Mouse (Mus musculus): ENCODE measurements around the gene Zbtb48.

The Zbtb48 gene

GRCm38 (mm10) chr4:152032922-152033321 is 5.5 kb upstream of the Zbtb48 start:
- in situ Hi-C loops (cut with MboI, MseI): loop anchor here in 1 of 2 experiments (10.0 kb wide), 1 partner anchor 1658 kb away; no protein-coding TSS in a partner anchor

GRCm38 (mm10) chr4:152029997-152030396 is 2.5 kb upstream of the Zbtb48 start:
- in situ Hi-C loops (cut with MboI, MseI): loop anchor here (5.0 to 10.0 kb wide), 2 partner anchors 48 to 1655 kb away; no protein-coding TSS in a partner anchor

- in situ Hi-C loops (cut with MboI, MseI): loop anchor here (5.0 kb wide), 1 partner anchor 47 kb away; no protein-coding TSS in a partner anchor
Observed at GRCm38 (mm10) chr4:152029087-152029486, 1.6 kb upstream of the Zbtb48 start.

GRCm38 (mm10) chr4:152028456-152028855 is 985 bp upstream of the Zbtb48 start:
- in situ Hi-C loops (cut with MboI, MseI): loop anchor here (5.0 kb wide), 1 partner anchor 46 kb away; no protein-coding TSS in a partner anchor

GRCm38 (mm10) chr4:152026751-152027508 is 541 bp downstream of the Zbtb48 start:
- in situ Hi-C loops (cut with MboI, MseI): loop anchor here (5.0 kb wide), 1 partner anchor 45 kb away; no protein-coding TSS in a partner anchor

DNA sequence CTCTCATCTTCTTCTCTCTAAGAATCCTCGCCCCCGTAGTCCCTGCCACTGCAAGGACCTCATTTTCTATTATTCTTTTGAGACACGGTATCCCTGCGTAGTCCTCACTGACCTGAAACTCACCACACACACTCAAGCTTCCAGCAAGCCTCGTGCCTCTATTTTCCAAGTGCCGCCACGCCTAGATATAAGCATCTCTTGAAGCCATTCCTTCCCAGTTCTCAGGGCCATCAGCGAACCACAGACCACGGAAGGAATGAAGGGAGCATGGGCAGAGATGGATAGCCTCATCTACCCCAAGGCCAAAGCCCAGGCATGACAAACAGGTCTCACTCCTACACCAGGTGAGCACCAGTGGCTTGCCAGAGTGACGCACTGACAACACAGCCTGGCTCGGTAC is 2.9 kb downstream of the Zbtb48 start:
- in situ Hi-C loops (cut with MboI, MseI): no loop called here

GRCm38 (mm10) chr4:152022506-152022905 is 5.0 kb downstream of the Zbtb48 start:
- in situ Hi-C loops (cut with MboI, MseI): no loop called here

GRCm38 (mm10) chr4:152021568-152022097 is 5.8 kb downstream of the Zbtb48 start:
- in situ Hi-C loops (cut with MboI, MseI): no loop called here

- in situ Hi-C loops (cut with MboI, MseI): no loop called here
Observed at GRCm38 (mm10) chr4:152020024-152020423, 7.4 kb downstream of the Zbtb48 start.

GRCm38 (mm10) chr4:152019073-152019472 is 8.4 kb downstream of the Zbtb48 start:
- in situ Hi-C loops (cut with MboI, MseI): loop anchor here in 1 of 2 experiments (10.0 kb wide), 1 partner anchor 1224 kb away; no protein-coding TSS in a partner anchor

- in situ Hi-C loops (cut with MboI, MseI): loop anchor here in 1 of 2 experiments (5.0 to 10.0 kb wide), 3 partner anchors 151 to 1218 kb away; partner anchors contain the start of genes Camta1 and Vamp3
Observed at GRCm38 (mm10) chr4:152013036-152013813, 14.2 kb downstream of the Zbtb48 start.

DNA sequence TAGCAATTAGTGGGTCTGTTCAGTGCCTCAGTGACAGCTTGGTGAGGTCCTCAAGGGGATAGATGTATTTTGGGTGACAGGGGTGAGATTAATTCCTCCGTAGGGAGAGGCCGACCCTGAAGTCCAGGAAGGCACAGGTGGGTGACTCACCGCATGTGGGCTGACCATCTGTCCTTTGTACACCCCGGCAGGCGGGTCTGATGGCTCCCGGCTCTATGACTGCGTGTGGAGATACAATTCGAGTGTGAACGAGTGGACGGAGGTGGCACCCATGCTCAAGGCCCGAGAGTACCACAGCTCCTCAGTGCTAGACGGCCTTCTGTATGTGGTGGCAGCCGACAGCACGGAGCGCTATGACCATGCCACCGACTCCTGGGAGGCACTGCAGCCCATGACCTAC is 15.4 kb downstream of the Zbtb48 start:
- in situ Hi-C loops (cut with MboI, MseI): loop anchor here in 1 of 2 experiments (5.0 to 10.0 kb wide), 3 partner anchors 150 to 1217 kb away; partner anchors contain the start of genes Camta1 and Vamp3

DNA sequence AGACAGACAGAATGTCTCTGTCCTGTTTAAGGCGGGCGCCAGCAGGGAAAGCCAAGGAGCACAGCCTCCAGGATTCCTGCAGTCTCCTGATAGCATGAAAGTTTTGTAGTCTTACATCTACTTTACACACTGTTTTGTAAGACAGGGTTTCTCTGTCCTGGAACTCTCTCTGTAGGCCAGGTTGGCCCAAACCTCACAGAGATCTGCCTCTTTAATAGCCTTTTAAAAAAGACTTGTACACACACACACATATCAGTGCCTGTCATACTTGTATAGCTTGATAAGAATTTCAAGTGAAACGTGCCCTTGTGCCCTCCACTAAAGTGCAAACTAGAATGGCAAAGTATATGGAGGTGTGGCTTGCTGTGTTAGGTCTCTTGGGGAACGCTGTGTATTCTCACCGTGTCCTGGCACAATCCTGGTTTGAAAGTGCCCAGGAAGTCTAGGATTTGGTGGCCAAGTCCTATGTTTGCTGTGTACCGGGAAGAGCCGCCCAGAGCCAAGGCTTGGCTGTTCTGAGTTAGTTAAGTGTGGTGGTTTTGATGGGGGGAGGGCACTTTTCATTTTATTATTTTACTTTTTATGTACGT is 16.2 kb downstream of the Zbtb48 start:
- in situ Hi-C loops (cut with MboI, MseI): loop anchor here in 1 of 2 experiments (5.0 to 10.0 kb wide), 3 partner anchors 149 to 1216 kb away; partner anchors contain the start of genes Camta1 and Vamp3

DNA sequence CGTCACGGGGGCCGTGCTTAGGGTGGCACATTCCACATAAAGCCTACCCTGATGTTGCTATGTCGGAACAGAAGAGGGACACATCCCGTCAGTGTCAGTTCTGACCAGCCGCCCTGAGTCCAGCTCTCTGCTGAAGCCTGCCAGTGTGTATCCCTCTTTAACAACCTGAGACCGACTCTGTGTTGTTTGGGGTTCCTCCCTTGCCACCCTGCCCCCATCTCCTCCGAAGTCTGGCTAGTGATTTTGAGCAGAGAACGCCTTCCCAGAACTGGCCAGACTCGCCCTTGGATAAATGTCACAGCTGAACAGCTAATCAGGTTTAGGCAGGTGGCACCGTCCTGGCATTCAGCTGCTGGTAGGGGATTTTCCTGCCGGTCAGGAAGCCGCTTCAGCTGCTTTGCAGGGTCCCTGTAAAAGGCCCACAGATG is 16.8 kb downstream of the Zbtb48 start:
- in situ Hi-C loops (cut with MboI, MseI): loop anchor here in 1 of 2 experiments (5.0 to 10.0 kb wide), 3 partner anchors 148 to 1216 kb away; partner anchors contain the start of genes Camta1 and Vamp3

DNA sequence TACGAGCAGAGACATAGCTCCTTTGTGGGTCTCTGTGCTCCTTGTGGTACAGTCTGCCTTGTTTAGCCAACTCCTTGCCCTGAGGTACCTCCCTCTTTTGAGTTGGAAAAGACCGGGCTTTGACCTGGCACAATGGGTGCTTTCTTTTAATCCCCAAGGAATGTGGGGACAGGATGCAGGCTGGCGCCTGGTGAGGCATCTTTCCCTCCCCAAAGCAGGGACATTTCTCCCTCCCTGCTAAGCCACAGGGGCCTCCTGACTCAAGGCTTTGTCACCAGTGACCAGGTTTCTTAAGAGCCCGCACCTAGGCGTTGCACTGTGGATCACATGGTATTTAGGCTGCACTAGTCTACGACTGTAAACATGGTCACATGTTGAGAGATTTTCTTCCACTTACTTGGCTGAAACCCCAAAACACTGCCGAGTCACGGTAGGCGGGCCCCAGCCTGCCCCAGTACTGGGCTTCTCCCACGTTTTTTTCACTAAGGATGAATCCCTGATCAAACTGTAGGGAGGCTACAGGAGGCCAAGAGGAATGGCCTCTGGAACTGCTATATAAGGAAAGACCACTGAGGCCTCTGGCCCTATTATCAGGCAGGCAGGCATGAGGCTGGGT is 17.3 kb downstream of the Zbtb48 start:
- in situ Hi-C loops (cut with MboI, MseI): loop anchor here in 1 of 2 experiments (5.0 to 10.0 kb wide), 3 partner anchors 148 to 1215 kb away; partner anchors contain the start of genes Camta1 and Vamp3

GRCm38 (mm10) chr4:152009076-152010051 is 18.1 kb downstream of the Zbtb48 start:
- in situ Hi-C loops (cut with MboI, MseI): loop anchor here (5.0 to 10.0 kb wide), 4 partner anchors 147 to 1215 kb away; partner anchors contain the start of genes Camta1 (in 1 of the 2), Park7 (in 1 of the 2), Tnfrsf9 (in 1 of the 2) and Vamp3 (in 1 of the 2)

- in situ Hi-C loops (cut with MboI, MseI): loop anchor here in 1 of 2 experiments (10.0 kb wide), 1 partner anchor 1094 kb away; the partner anchor contains the start of genes Park7 and Tnfrsf9
Observed at GRCm38 (mm10) chr4:152008622-152009075, 18.8 kb downstream of the Zbtb48 start, which contains the start of gene Klhl21. Klhl21 (plus strand) TSS chr4:152008803.

- in situ Hi-C loops (cut with MboI, MseI): loop anchor here in 1 of 2 experiments (10.0 kb wide), 1 partner anchor 1093 kb away; the partner anchor contains the start of genes Park7 and Tnfrsf9
Observed at GRCm38 (mm10) chr4:152008148-152008500, 19.3 kb downstream of the Zbtb48 start.
